Mouse (Mus musculus) hindbrain, postnatal 0 days (tissue): ENCODE measurements at regions not wholly inside any gene's neighbourhood (a gene's known extent, or its start where the extent isn't known, plus 50 kb on each side); places are given as distances from the start of the nearest gene placed in this dataset.
A peak's percentile ranks its signal among the peaks of the same experiment; 100 is the strongest.

Experiments
- ATAC-seq: fragments of 200-750 bp; cut with Nextera tagmentation; 2 replicates; pipeline ENCODE4 v1.8.0; 2017; ENCODE audit warnings: mild to moderate bottlenecking, moderate TSS enrichment, moderate library complexity
- DNase-seq: peaks from one replicate; pipeline ENCODE4 v3.0.0-alpha.2; 2015; ENCODE audit warnings: low spot score
- H3K27ac ChIP-seq: fragments of 300-500 bp; sonication (generic); 2 replicates; pipeline ENCODE4 v1.5.1; 2014; ENCODE audit warnings: mild to moderate bottlenecking
- H3K27me3 ChIP-seq: fragments of 300-500 bp; sonication (generic); 2 replicates; pipeline ENCODE4 v1.6.1; 2014; ENCODE audit warnings: low read length, mixed read lengths; ENCODE audit not compliant: insufficient read depth
- H3K36me3 ChIP-seq: fragments of 300-500 bp; sonication (generic); 2 replicates; pipeline ENCODE4 v1.6.1; 2014; ENCODE audit warnings: low read length, mixed read lengths; ENCODE audit not compliant: insufficient read depth
- H3K4me1 ChIP-seq: fragments of 300-500 bp; sonication (generic); 2 replicates; pipeline ENCODE4 v1.6.1; 2014; ENCODE audit warnings: antibody characterized with exemption, low read length, mixed read lengths; ENCODE audit not compliant: insufficient read depth
- H3K4me2 ChIP-seq: fragments of 300-500 bp; sonication (generic); 2 replicates; pipeline ENCODE4 v1.6.1; 2014; ENCODE audit warnings: low read depth, mild to moderate bottlenecking, low read length, moderate library complexity, mixed read lengths
- H3K4me3 ChIP-seq: fragments of 300-500 bp; sonication (generic); 2 replicates; pipeline ENCODE4 v1.5.1; 2014; ENCODE audit warnings: low read length
- H3K9ac ChIP-seq: fragments of 300-500 bp; sonication (generic); replicated peaks from 2 replicates; pipeline ENCODE4 v1.6.1; 2014; ENCODE audit warnings: mild to moderate bottlenecking, low read length, moderate library complexity, mixed read lengths
- H3K9me3 ChIP-seq: fragments of 300-500 bp; sonication (generic); 2 replicates; pipeline ENCODE4 v1.6.1; 2016; ENCODE audit warnings: low read length, mixed read lengths
- CTCF ChIP-seq: IDR thresholded peaks from 2 replicates; pipeline ENCODE4 v1.5.1; 2016; ENCODE audit warnings: antibody characterized with exemption, control low read depth, low read depth
- WGBS: fragments of 180-500 bp; shearing (Covaris S2); extraction: QIAGEN DNeasy Blood & Tissue Kit; methylation state at CpG from one replicate; pipeline ENCODE4 v1.1.7; 2014; 5-methylcytosine and 5-hydroxymethylcytosine counted together

DNA sequence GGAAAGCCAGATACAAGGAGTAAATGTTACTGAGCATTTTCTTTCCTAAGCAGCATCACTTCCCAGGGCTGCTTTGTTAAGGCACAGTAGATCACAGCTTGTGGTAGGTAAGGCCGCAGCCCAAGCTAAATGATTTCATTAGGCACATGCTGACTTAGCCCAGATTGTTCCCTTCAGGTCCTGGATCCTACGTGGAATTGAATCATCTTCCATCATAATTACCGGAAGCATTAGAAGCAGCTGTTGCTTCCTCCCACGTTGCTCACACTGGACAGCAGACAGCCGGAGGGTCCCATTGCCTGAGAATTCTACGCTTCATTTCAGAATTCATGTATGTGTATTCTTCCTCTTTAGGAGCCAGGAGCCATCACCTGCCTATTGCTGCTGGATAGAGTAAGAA is 458.6 kb upstream of the Rag2 start:
- Histone ChIP-seq H3K4me2 (no peak overlapping the region), H3K9ac (no peak overlapping the region), H3K36me3 (no peaks in the 10 kb centered on the region), H3K27ac (no peak overlapping the region), H3K4me1 (no peaks in the 10 kb centered on the region), H3K9me3 (no peaks in the 10 kb centered on the region), H3K4me3 (no peak overlapping the region), H3K27me3 (no peaks in the 10 kb centered on the region)
- WGBS = 46% methylated on average over 6 of the region's 6 CpGs
- TF ChIP-seq CTCF = no peak
- ATAC-seq = peak; percentile 76
- DNase-seq = peak; percentile 70

DNA sequence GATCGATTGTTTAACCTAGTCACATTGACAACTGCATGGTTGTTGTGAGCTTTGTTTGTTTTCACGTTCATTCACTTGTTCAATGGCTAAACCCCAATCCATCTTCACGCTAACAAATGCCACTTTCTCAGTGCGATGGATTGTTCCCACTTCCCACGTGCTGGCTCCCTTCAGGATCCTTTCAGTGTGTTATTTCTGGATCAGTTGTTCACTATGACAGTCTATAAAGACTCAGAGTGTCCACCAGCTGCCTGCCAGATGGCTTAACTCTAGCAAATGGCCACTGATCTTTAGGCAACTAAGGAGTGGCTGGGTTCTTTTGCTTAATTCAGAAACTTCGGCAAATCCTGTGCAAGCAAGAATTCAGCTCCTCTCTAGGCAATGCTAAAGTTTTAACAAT is 451.7 kb upstream of the Rag2 start:
- ATAC-seq = peak; percentile 89

DNA sequence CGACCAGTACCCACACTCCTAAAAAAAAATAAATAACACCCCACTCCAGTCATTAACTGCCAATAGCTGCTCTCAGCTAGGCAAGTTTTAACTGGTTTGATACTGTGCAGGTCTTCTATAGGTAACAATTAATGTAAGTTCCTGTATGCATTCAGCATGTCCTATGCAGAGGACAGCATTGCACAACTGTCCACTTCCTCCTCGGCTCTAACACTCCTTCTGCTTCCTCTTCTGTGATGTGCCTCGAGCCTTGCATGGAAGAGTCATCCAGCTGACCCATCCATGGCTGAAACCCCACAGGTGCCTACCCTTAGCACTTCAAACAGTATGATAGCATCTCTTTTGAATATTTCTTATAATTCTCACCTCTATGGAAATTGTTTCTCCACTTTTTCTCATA is 449.4 kb upstream of the Rag2 start:
- TF ChIP-seq CTCF = no peak
- Histone ChIP-seq H3K4me2 (no peak overlapping the region), H3K27me3 (0 out of 2 replicates have a peak, but pooled peaks cover 5% of the 10 kb centered on the region), H3K36me3 (no peaks in the 10 kb centered on the region), H3K9me3 (no peaks in the 10 kb centered on the region), H3K9ac (no peak overlapping the region), H3K4me1 (no peaks in the 10 kb centered on the region), H3K27ac (no peak overlapping the region), H3K4me3 (no peak overlapping the region)
- DNase-seq (no peak), ATAC-seq (no peak)
- 86% methylated on average over 3 of the region's 3 CpGs for WGBS

More for the DNA sequence above, 451.7 kb upstream of the Rag2 start:
- Histone ChIP-seq H3K27ac (no peak overlapping the region), H3K4me3 (no peak overlapping the region), H3K4me2 (no peak overlapping the region), H3K9ac (no peak overlapping the region), H3K9me3 (no peaks in the 10 kb centered on the region), H3K4me1 (no peaks in the 10 kb centered on the region), H3K27me3 (0 out of 2 replicates have a peak, but pooled peaks cover 5% of the 10 kb centered on the region), H3K36me3 (no peaks in the 10 kb centered on the region)
- DNase-seq = peak; percentile 81
- TF ChIP-seq CTCF = no peak
- 12% methylated on average over 6 of the region's 6 CpGs for WGBS

- Histone ChIP-seq H3K36me3 (no peaks in the 10 kb centered on the region), H3K27me3 (no peaks in the 10 kb centered on the region), H3K27ac (no peak overlapping the region), H3K9me3 (no peaks in the 10 kb centered on the region), H3K4me1 (no peaks in the 10 kb centered on the region), H3K4me2 (no peak overlapping the region), H3K9ac (no peak overlapping the region), H3K4me3 (no peak overlapping the region)
- TF ChIP-seq CTCF = no peak
- ATAC-seq (no peak), DNase-seq (no peak)
- WGBS = 83% methylated on average over 3 of the region's 3 CpGs
Observed at GRCm38 (mm10) chr2:101206637-101207036, 417.9 kb upstream of the Rag2 start.

DNA sequence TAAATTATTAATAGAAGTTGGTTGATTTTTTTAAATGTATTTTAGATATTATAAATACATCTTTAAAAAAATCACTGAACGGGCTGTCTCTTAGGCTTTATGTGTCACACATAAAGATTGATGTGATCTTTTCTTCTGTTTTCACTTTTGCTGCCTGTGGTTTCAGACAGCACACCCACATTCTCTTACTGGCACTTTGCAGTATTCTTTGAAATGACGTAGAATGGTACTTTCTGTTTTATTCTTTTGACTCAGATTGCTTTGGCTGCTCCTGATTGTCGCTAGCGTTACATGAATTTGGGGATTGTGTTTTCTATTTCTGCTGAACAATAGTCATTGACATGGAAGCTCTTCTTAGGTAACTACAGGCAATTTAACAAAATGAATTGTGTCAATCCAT is 415.4 kb upstream of the Rag2 start:
- DNase-seq = no peak
- Histone ChIP-seq H3K36me3 (no peaks in the 10 kb centered on the region), H3K27ac (no peak overlapping the region), H3K27me3 (no peaks in the 10 kb centered on the region), H3K9me3 (no peaks in the 10 kb centered on the region), H3K4me3 (no peak overlapping the region), H3K4me2 (no peak overlapping the region), H3K9ac (no peak overlapping the region), H3K4me1 (no peaks in the 10 kb centered on the region)
- ATAC-seq = no peak
- 65% methylated on average over 4 of the region's 4 CpGs for WGBS
- TF ChIP-seq CTCF = no peak

GRCm38 (mm10) chr2:101220759-101221158 is 403.8 kb upstream of the Rag2 start:
- H3K27me3 ChIP-seq = no peaks in the 10 kb centered on the region
- H3K36me3 ChIP-seq = no peaks in the 10 kb centered on the region
- no peak overlapping the region for H3K9ac ChIP-seq
- ATAC-seq (no peak), DNase-seq (peak; percentile 75)
- no peak overlapping the region for H3K27ac ChIP-seq
- no peak overlapping the region for H3K4me3 ChIP-seq
- no peaks in the 10 kb centered on the region for H3K9me3 ChIP-seq
- H3K4me1 ChIP-seq = no peaks in the 10 kb centered on the region
- no peak for TF ChIP-seq CTCF
- H3K4me2 ChIP-seq = no peak overlapping the region

DNA sequence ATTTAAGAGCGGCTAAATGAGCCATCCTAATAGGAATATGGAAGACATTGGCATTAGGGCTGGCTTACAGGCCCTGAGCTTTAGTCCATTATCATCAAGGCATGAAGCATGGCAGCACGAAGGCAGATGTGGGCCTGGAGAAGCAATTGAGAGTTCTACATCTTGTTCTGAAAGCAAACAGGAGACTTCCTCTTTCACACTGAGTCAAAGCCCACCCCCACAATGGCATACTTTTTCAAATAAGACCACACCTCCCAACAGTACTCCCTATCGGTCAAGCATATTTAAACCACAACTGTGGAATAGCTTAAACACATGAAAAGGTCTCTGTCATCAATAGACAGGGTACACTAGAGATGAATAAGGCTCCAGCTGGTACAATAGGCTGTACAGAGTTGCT is 381.5 kb upstream of the Rag2 start:
- DNase-seq = no peak
- WGBS = 88% methylated on average over 3 of the region's 3 CpGs
- H3K4me3 ChIP-seq = no peak overlapping the region
- no peaks in the 10 kb centered on the region for H3K9me3 ChIP-seq
- TF ChIP-seq CTCF = no peak
- no peaks in the 10 kb centered on the region for H3K4me1 ChIP-seq
- no peak overlapping the region for H3K27ac ChIP-seq
- ATAC-seq = no peak
- no peak overlapping the region for H3K9ac ChIP-seq
- no peak overlapping the region for H3K4me2 ChIP-seq
- H3K27me3 ChIP-seq = no peaks in the 10 kb centered on the region
- H3K36me3 ChIP-seq = no peaks in the 10 kb centered on the region

DNA sequence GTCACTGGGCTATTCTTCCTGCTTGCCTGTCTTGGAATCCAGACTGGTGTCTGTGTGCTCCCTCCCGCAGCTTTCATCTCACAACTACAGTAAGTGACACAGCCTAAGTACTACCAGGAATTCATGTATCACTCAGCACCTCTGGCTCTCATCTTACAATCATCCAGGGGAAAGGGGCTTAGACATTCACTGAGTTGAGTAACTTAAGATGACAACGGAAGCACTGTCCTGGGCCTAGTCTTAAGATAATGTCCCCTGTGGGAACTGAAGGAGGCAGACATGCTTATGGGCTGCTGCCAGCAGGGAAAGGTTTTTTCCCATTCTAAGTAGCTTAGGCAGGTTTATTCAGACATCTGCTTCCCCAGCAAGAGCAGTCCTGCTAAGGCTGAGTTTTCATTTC is 377.4 kb upstream of the Rag2 start:
- no peak overlapping the region for H3K4me3 ChIP-seq
- H3K36me3 ChIP-seq = no peaks in the 10 kb centered on the region
- DNase-seq (peak; percentile 2), ATAC-seq (no peak)
- H3K27ac ChIP-seq = no peak overlapping the region
- H3K4me1 ChIP-seq = no peaks in the 10 kb centered on the region
- WGBS = 51% methylated on average over 2 of the region's 2 CpGs
- H3K9ac ChIP-seq = no peak overlapping the region
- H3K27me3 ChIP-seq = no peaks in the 10 kb centered on the region
- H3K9me3 ChIP-seq = no peaks in the 10 kb centered on the region
- no peak for TF ChIP-seq CTCF
- no peak overlapping the region for H3K4me2 ChIP-seq
